Mouse (Mus musculus) heart, postnatal 4 days (tissue): ENCODE measurements around the gene Podn. TPM values are rescaled to one million over a fixed set of nuclear protein-coding genes. Genes with fewer than 3 reads are reported as not detected.

Experiments used
- DNase-seq: peaks from one replicate; pipeline ENCODE4 v3.0.0; 2021
- total RNA-seq, 2 experiments: library from RNA; stranded (reverse); gene quantifications; 2 replicates each; pipeline ENCODE4 v1.2.3; 2021

Podn gene
- total RNA-seq, 2 experiments from 2014 or later: 10.0 to 10.8 TPM

GRCm38 (mm10) chr4:108037027-108037426 is 59.2 kb downstream of the Podn start:
- no peak for DNase-seq

DNA sequence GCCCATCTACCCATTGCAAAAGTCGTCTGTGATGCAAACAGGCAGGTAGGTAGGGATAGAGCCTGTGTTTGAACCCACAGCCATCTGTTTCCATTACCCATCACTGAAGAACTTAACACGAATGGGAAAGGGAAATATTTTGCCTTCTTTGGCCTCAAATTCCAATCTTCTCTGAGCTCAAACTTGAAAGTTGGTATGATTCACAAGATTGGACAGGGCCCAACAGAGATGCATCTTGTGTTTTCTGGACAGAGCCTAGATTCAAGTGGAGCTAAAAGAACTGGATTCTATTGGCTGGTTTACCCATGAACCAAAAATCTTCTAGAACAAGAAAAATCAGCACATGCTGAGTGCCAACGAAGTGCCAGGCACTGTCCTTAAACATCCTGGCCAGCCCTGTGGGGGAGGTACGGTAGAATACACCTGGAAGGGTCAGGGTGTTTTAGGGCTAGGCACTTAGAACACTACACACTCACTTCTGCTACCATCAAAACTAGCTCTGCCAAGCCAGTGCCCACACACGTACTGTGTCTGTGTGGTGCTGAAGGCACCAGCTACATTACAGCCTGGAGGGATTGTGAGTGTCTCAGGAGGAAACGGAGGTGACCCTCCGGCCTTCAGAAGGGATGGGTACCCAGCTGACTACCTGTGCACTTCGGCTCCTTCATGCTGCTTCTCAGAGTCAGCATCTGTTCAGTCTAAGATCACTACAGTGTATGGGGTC is 63.0 kb downstream of the Podn start:
- no peak for DNase-seq

GRCm38 (mm10) chr4:108032352-108032849 is 63.8 kb downstream of the Podn start:
- DNase-seq: no peak

DNA sequence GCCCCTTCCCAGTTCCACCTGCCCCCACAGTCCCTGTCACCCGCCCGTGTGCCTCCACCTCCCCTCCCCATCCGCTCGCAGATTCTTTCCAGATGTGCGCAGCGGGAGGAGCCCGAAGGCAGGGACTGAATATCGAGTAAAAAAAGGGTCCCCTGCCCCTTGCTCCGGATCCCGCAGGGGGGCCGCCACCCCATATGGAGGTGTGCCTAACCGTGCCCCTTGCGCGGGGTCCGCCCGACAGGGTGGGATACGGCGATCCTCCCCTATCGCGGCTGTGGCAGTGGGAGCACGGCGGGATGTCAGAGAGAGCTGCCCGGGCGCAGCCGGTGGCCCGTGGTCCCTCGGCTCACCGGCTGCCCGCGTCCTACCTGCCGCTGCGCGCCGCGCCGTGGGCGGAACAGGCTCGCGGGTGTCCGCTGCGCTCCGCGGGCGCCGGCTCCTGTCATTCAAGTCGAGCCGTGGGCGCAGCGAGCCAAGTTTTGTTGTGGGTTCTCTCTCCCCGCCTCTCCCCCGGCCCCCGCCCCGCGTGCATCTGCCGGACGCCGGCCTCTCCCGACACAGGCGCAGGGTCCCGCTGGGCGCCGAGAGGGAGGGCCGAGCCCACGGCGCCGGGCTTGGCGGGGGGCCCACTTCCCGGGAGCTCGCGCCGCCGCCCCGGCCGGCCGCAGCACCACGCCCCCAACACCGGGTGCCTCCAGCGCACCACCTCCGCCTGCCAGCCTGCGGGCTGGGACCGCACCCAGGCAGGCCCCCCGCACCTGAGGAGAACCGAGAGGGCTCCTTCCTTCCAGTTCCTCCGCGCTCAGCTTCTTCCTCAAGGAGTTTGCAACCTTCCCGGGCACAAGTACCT is 64.5 kb downstream of the Podn start:
- peak; percentile 64 for DNase-seq

GRCm38 (mm10) chr4:108030888-108031501 is 65.2 kb downstream of the Podn start:
- DNase-seq: no peak

DNA sequence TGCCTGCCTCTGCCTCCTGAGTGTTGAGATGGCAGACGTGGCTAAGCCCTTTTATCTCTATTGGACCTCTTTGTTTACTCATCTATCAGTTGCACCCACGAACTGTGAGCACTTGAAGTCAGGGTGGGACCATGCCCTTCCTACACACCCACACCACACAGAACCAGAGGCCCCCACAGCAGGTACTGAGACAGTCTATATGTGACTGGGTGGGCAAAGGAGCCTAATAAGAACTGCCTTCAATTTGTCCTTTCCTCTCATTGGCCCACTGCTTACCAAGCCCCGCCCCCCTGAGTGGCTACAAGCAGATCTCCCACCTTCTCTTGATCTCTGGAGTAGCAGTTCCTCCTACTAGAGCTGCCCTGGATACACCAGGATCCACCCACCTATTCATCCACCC is 70.1 kb downstream of the Podn start:
- no peak for DNase-seq

DNA sequence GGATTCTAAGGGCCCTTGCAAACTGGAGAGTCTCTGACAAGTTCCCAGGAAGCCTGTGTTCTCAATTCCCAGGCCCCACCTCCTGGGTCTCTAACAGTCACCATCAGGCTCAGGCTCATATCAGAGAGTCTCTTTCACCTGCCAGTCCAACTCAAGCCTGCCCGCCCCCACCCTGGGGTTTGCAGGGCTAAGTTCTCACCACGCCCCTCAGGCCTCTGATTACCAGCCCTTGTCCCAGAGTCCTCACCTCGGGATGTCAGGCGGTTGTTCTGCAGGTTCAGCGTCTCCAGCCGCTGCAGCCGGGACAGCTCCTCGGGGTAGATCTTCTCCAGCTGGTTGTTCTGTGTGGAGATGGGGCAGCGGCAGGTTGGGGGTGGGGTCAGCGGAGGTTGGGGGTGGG is 71.0 kb downstream of the Podn start:
- peak; percentile 38 for DNase-seq

DNA sequence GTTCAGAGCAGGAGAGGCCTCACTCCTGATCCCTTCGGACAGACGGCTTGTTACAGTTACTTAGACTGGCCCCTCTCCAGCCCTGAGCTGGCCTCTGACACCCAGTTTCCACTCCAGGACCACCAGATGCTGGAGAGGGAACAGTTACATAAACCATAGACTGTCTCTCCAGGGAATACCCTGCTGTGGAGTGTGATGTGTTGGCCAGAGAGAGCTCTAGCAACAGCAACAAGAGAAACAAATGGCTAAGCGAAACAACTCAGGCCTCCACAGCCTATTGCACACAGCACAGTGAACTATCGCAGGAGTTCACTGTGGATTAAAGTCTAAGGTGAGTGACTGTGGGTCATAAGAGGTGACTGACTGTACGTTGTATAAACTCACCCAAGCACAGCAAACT is 71.6 kb downstream of the Podn start:
- peak; percentile 51 for DNase-seq

GRCm38 (mm10) chr4:108023186-108023585 is 73.1 kb downstream of the Podn start:
- no peak for DNase-seq

DNA sequence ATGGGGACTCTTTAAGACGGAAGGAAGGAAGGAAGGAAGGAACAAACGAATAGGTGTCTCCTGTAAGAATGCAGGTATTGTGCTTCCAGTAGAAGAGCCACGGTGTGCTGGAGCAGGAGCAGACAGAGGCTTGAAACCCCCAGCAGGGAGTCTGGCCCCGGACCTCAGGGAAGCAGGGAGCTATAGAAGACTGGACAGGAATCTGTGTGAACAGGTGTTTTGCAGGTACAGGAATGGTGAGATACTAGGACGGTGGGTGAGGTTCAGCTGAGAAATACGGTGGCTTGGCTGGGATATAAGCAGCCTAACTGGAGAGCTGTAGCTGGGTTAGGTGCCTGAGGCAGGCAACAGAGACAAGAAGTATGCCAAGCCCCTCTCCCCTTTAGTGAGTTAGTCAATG is 76.1 kb downstream of the Podn start:
- DNase-seq: no peak

DNA sequence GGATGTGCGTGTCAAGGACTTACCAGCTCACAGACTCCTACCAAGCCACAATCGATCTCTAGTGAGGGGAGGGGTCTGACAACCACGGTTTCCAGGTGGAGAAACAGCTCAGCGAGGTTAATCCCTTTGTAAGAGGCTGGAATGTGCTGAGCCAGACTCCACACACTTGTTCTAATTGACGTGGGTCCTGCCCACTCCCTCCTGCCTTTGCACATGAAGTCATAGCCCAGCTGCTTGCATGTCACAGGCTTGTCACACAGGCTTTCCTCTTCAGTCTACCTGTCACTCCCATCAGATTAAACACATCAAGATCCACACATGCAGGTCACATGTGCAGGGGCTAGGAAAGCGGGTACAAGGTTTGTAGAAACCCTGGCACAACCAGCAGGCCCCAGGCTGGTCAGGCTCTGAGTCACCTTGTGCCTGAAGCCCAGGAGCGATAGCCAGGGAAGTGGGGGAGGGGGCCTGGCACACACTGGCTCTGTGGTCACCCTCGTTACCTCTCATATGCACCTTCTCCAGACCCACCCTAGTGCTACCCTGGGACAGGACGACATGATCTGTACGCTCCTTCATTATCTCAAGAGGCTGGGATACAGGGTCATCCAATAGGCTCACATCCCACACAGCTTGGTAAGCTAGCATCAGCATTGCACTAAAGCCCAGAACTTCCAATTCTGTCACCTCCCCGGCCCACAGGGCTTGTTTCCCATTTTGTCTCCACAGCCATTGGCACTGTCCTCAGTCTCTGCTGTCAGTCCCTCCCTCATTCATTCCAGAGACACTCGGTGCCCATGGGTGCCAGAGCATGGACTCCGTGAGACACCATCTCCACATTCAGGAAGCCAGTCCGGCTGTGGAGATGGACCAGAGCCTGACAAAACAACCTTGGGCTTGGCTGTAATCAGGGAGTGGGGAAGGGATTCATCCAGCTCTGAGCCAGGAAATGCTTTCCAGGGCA is 77.0 kb downstream of the Podn start:
- no peak for DNase-seq

GRCm38 (mm10) chr4:108018241-108018923 is 77.9 kb downstream of the Podn start:
- no peak for DNase-seq

GRCm38 (mm10) chr4:108017839-108018238 is 78.4 kb downstream of the Podn start:
- DNase-seq: no peak

- peak; percentile 49 for DNase-seq
These were observed 79.9 kb downstream of the Podn start for GRCm38 (mm10) chr4:108016321-108016720.

DNA sequence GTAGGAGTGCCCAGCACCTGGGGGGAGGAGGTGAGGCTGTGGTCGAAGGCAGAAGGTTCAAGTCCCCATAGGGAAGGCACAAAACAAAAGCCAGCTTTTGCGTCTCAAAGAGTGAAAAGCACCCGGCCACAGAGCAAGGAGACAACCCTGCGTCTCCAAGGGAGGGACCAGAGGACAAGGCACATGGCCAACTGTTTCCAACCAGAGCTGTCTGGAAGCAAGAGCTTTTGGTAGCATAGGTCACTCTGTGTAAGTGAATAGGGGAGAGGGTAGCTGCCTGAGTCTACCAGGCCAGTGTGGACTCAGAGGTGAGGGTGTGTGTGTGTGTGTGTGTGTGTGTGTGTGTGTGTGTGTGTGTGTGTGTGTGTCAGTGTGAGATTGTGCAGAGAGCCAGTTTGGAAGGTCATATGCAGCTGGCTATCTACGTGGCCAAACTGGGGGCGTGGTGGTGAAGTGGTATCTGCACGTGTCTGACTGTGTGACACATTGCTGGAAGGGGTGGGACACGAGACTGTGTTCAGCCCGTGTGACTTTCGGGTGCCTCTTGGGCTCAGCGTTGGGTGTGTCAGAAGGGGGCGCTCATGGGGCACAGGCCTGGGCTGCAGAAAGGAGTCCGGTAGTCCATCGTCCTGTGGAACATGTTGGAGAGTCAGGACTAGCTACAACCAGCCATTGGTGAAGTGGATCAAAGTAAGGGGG is 81.0 kb downstream of the Podn start:
- peak; percentile 82 for DNase-seq

DNA sequence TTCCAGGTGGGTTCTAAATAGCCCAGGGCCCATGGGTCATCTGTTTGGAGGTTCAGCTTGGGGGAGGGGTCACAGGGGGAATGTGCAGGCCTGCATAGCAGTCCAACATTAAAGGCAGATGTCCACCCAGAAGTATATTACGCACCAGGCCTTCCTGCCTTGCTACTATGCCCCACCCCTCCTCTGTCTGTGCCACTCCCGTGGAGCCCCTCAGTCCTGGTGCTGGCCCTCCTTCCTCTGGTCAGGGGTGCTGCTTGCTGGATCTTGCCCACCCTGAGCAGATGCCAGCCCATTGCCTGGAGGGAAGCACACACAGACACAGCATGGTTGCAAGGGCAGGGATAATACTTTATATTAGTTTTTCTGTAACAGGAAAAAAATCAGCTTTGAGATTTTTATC is 81.8 kb downstream of the Podn start:
- no peak for DNase-seq

DNA sequence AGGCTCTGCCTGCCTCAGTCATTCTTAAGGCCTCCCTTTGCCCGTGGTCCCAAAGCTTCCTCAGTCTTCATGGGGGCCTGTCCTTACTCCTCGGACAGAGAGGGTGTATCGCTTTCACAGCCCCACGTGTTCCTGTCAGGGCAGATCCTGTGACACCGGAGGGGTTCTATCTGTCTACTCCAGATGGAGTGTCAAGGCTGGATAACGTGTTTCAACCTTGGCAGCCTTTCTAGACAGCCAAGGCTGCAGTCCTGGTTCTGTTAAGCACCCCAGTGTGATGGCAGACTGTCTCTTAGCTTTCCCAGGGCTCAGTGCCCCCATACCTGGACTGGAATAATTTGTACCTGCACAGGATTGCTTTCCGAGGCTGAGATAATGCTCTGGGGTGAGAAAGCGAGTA is 87.7 kb downstream of the Podn start:
- no peak for DNase-seq

DNA sequence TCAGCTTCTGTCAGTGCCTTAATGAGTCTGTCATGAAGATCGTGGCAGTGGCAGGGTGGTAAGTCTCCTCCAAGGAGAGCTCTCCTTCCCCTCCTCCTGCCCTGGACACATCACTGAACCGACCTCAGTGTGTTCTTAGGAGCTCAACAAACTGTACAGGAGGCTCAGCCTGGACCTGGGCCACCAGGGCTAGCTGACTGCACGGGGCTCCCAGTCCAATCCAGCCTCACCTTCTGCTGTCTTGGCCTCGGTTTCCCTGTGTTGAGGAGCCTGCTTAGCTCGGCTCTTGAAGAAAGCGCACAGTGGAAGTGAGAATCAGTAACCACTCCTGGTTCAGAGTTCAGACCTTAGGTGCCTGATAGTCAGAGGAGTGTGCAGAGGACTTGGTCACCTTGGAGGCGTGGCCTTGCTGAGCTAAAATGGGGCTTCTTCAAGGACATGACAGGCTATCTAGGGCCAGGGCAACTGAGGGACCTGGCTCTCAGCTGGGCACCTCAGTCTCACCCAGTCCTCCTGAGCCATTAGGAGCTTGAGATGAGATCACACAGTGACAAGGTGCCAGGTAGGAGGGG is 88.6 kb downstream of the Podn start:
- DNase-seq: no peak

DNA sequence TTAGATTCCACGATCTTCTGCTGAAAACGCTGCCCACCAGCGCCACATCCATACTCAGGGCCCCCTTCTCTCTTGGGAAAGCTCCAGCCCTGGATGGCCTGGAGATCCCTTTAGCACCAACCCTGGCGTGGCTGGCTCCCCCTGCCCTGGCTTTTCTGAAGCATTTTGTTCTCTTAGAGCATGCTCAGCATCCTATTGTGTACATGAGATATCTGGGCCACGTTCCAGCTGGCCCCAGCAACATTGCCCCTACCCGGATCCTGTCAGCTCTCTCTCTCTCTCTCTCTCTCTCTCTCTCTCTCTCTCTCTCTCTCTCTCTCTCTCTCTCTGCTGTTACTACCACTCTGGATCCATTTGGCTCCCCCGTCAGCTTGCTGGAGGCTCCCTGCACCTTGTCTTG is 90.9 kb downstream of the Podn start:
- no peak for DNase-seq

DNA sequence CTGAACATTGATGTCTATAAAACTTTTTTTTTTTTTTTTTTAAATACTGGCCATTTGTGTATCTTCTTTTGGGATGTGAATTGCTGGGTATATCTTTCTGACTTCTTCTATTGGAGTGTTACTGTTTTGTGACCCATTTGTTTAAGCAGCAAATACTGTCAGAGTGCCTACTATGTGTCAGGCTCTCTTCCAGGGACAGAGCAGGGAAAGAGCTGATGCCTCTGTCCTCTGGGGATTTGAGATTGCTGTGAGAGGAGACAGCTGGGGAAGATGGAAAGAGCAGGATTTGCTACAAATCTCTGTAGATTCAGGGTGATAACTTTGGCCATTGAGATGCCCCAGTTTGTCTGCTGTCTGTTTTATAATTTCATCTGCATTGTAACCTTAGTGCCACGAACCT is 96.9 kb downstream of the Podn start:
- DNase-seq: no peak
